Mouse (Mus musculus) ES-Bruce4 (cell line): ENCODE results near the gene Acss1.
A peak's percentile ranks its signal among the peaks of the same experiment; 100 is the strongest.

Experiments
- CTCF ChIP-seq: IDR thresholded peaks from one replicate; pipeline ENCODE4 v1.8.1; 2011; ENCODE audit warnings: low read depth, low read length
- POLR2A ChIP-seq: IDR thresholded peaks from one replicate; pipeline ENCODE4 v1.8.1; 2011; ENCODE audit warnings: low read length; ENCODE audit not compliant: insufficient read depth

DNA sequence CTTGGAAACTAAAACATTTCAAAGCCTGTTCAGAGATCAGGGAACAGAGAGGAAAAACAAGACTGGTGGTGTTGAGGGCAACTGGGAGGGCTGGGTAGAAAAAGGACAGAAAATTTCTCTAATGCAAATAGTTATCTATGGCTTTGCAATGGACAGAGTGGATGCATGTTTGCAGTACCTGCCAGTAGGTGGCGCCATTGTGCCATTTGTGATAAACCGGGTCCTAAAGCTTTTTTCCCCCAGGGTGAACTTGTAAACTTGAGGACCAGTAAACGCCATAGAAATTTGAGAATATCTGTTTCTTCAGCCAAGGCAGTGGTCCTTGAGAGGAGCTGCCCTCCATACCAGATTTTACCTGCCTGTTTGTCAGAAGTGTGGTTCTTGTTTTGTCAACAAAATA, 10.1 kb upstream of the Acss1 start:
- TF ChIP-seq POLR2A (no peak), CTCF (peak; percentile 46)
